Mouse (Mus musculus): ENCODE measurements around the gene Pkd1l3.

The Pkd1l3 gene

DNA sequence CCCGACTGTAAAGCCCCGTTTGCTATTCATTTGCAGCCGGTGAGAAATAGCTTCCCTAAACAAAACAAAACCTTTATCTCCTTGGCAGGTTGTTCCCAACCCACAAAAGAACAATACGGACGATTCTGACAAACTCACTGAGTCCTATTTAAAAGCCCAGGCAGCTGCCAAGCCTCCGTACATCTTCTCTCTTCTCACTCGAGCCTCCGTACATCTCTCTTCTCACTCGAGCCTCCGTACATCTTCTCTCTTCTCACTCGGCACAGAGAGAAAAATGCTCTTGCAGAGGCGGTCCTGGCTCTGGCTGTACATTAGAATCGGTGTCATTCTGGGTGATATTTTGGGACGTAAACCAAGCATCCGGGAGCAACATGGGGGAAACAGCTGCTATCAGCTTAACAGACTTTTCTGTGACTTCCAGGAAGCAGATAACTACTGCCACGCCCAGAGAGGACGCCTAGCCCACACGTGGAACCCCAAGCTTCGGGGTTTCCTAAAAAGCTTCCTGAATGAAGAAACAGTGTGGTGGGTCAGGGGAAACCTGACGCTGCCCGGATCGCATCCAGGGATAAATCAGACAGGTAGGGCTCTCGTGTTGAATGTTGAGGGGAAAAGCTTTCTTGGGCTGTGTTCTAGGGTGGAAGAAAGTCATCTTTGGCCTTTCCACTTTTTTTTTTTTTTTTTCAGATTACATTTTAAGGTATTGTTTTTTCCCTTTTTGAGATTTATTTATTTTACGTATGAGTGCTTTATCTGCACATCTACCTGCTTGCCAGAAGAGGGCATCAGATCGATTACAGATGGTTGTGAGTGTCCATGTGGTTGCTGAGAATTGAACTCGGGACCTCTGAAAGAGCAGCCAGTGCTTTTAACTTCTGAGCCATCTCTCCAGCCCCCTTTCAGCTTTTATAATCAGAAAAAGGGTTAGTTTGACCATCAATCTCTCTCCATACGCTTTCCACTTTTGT, at the start of gene Pkd1l3:
Gene Pkd1l3 (plus strand): TSS at position 275 of the 968 bp plus-strand sequence.
- DNase-seq (ENCODE audit: low read depth, low spot score) = no peak

DNA sequence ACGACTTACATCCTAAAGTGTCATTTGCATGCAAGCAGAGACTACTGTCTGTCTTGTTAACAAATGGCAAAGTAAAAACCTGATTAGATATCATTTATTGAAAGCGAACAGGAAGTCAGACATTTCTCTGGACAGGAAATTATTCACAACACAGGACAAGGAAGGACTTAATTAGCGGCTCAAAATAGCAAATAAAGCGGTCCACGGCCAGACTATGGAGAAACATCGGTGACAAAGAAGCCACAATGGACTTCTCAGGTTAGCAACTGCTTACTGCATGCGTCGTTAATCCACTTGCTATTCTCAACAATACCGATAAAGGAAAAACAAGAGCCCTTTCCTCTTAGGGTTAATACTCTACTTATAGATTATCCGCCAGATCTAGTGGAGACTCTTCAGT, 49.6 kb upstream of the Pkd1l3 start:
- no peak for DNase-seq (ENCODE audit: low read depth, low spot score)

DNA sequence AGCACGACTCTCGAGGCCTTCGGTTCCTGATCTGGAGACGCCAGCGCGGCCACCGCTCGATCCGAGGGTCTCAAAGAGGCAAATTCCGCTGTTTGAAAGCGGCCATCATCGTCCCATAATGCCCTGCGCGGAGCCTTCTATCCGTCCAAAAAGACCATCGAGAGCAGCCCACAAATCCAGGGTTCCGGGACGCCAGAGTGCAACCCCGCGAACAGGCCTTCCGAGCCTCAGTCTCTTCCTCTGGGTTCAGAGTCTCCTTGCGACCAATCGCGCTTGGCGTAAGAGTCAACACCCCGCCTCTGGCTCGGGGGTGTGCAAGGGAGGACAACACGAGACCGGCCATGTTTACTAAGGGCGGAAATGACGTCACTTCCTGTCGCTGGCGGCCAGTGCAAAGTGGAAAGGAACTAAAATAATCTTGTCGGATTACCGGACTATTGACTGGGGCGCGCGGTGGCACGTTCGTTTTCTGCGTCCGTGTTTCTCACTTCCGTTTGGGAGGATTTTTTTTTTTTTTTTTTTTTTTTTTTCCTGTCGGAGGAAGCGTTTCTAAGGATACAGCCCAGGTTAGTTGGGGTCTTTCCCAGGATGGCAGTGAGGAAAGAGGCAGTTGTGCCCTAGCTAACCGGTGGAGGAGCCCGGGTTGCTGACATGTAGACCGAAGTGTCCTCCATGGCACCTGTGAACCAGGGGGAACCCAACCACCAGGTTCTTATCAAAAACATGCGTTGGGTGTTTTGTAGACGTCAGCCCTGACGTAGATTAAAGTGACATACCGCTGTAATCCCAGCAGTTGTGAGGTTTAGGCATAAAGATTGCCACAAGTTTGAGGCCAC, 48.6 kb upstream of the Pkd1l3 start, which contains the start of the genes Dhx38 and Txnl4b:
Gene Dhx38 (minus strand): TSS at position 364 of the 836 bp plus-strand sequence.
Gene Txnl4b (plus strand): TSS at position 395 of the 836 bp plus-strand sequence.
- DNase-seq (ENCODE audit: low read depth, low spot score) = peak; percentile 99

DNA sequence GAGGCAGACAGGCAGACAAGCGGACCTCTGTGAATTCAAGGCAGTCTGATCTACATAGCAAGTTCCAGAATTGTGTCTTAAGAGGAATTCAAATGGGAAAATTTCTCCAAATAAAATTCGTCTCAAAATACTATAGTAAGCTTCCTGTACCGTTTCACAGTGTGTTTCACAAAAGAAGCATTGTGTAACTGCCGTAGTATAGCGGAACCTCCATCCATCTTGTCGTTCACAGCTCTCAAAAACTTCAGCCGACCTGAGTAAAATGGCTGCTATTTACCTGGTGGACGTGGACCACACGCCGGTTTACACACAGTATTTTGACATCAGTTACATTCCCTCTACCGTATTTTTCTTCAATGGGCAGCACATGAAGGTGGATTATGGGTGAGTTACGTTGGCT, 43.2 kb upstream of the Pkd1l3 start:
- no peak for DNase-seq (ENCODE audit: low read depth, low spot score)

DNA sequence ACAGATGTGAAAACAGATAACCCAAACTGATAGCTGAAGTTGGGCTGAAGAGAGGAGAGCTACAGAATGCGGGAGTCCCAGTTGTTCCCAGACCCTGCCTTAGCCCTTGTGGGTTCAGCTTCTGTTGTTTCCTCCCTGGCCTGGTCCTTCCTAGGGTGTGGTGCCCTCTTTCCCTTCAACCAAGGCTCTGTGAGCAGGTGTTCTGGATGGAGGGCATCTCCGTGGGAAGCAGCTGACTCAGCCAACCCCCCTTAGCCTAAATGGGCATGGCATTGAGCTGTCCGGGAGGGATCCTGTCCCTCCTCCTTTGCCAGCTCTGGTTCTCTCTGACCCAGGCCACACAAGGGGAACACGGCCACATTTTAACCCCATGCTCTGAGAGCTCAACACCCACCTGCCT, 38.0 kb upstream of the Pkd1l3 start:
- no peak for DNase-seq (ENCODE audit: low read depth, low spot score)

DNA sequence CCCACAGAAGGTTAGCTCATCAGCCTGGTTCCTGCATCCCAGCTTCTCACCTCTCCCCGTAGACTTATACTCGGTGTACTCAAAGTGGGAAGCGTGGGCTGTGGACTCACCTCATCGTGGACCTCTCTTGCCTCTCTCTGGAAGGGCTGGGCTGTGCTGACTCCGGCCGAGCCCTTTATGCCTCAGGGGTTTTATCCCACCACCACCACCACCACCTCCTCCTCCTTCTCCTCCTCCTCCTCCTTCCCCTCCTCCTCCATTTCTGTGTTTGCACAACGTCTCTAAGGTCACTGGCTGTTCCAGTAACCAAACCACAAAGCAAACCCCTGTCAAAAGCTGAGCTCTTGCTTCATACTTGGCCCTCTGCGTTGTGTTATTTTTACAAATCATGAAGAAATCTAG, 35.4 kb upstream of the Pkd1l3 start, which contains the start of gene Hp:
Gene Hp (minus strand): TSS at position 273 of the 402 bp plus-strand sequence.
- DNase-seq (ENCODE audit: low read depth, low spot score) = no peak

DNA sequence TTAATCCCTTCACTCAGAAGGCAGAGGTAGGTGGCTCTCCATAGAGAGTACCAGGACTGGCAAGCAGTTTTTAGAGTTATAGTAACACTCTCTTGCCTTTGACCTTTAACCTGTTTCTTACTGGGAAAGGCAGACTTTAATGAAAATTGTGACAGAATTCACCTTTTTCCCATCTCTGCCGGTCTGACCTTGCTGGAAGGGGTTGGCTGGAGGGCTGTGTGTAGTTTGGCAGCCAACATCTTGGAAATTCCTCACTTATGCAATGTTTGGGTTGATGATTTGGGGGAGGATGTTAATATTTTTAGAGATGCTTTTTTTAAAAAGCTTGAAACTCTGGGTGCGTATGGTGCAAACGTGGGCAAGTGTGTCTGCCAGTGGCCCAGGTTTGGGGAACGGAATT, 30.0 kb upstream of the Pkd1l3 start:
- no peak for DNase-seq (ENCODE audit: low read depth, low spot score)

DNA sequence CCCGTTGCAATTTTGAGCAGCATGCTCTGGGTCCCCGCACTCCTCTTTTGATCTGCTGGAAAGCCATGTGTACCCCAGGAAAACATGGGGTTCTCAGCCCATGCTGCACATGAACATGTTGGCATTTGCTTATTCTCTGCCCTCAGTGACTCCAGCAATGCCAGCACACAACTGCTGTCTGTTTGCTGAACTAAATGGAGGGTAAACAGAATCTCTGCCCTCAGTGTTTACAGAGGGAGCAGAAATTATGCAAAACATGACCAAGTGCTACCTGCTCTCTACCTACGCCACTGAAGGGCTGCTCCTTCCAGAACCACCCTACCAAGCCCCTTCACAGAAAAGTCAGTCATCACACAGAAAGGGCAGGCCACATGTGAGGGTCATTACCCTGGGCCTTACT, 29.5 kb upstream of the Pkd1l3 start:
- no peak for DNase-seq (ENCODE audit: low read depth, low spot score)

DNA sequence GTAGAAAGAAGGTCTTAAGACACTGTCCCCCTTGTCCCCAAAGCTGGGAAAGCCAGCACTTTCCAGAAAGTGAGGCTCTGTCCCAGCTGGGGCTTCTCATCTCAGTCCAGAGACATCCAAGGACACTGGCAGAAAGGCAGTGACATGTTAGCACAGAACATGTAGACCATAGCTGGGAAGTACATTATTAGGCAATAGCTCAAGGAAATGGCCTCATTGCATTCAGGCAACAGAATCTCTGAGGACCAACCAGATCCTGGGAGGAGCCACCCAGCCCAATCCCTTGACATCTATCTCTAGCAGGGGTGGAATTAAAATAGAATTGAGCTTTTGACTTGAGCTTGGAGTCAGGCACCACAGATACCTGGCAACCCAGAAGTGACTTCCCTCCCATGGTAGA, 28.7 kb upstream of the Pkd1l3 start:
- no peak for DNase-seq (ENCODE audit: low read depth, low spot score)

DNA sequence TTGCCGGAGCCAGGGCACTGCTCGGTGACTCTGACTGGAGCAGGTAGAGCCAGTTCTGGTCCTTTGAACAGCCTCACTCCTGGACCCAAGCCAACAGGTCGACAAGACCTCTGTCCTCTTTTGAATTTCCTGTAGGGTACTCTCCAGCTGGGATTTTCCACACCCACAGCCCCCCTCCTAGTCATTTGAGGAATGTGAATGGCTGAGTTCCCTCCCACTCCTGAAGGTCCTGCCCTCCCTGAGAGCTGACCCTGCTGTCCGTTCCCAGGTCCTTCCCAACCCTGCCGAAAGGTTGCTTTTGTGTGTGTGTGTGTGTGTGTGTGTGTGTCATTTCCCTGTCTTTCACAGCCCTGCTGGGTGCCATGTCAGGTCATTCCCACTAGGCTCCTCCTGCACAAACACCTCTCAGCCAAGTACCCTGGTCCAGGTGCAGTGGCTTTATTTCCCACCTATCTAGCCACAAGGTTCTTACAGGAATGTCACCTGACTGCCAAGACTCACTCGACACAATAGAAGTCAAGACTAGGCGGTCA, 27.3 kb upstream of the Pkd1l3 start:
- DNase-seq (ENCODE audit: low read depth, low spot score) = no peak

DNA sequence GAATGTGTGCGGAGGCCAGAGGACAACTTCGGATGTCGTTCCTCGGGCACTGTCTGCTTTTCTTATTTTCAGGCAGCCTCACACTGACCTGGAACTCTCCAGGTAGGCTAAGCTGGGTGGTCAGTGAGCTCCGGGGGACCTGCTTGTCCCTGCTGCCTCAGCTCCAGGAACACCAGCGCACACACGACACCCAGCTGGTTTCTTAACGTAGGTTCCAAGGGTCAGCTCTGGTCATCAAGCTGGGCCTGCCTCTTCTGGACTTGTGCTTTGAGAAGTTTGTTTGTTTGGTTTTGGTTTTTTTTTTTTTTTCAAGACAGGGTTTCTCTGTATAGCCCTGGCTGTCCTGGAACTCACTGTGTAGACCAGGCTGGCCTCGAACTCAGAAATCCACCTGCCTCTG, 23.4 kb upstream of the Pkd1l3 start:
- no peak for DNase-seq (ENCODE audit: low read depth, low spot score)

DNA sequence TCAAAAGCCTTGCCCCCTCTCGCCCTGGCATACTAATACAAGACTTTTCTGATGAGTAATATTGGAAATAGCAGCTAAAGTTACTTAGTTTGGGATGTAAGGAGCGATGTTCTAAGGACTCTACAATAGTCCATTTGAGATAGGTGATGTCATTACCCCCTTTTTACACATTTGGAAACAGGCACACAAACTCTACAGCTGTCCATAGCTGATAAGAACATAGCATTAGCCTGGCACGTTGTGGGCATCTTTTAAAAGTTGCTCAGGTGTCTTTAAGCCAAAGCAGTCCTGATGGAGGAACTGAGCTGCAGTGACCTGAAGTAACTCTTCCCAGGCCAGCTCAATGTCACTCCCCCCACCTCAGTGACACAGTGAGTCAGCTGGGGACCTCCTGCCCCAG, 22.9 kb upstream of the Pkd1l3 start:
- DNase-seq (ENCODE audit: low read depth, low spot score) = no peak

DNA sequence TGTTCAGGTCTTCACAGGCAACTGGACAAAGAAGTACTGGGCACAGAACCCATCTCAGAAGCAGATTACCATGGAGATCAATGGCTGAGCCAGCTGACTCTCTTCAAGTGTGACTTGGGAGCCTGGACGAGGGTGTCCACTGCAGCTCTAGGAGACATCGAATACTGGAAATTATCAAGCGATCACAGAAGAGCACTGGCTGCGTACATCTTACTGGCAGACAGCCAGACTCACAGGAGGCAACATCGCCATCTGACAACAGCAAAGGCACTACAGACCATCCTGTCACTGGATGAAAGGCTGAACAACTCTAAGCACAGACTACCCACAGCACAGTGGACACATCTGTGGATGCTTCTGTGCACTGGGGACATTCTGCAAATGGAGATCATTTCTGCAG, 22.2 kb upstream of the Pkd1l3 start:
- DNase-seq (ENCODE audit: low read depth, low spot score) = no peak

DNA sequence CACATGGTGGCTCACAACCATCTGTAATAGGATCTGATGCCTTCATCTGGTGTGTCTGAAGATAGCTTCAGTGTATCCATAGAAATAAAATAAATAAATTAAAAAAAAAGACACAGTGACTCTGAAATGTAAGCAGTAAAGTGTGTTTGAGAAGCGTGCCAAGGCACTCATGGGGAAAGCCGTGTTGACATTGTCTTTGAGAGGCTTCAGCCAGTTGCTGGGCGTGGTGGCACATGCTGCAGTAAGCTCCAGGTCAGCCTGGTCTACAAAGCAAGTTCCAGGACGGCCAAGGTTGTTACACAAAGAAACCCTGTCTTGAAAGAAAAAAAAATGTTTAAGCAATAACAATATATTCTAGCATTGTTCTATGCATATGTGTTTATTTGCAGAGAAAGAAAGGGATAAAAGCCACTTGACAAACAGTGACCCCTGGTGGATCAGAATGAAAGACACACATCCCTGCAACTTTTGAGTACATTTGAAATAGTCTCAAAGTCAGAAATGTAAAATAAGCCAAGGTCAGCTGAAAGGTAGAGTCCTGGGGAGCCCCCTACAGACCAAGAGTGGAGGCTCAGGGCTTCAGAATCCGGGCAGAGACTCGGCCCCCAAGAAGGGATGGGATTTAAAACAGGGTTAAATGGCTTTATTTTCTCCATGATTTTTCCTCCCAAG, 21.1 kb upstream of the Pkd1l3 start:
- no peak for DNase-seq (ENCODE audit: low read depth, low spot score)

DNA sequence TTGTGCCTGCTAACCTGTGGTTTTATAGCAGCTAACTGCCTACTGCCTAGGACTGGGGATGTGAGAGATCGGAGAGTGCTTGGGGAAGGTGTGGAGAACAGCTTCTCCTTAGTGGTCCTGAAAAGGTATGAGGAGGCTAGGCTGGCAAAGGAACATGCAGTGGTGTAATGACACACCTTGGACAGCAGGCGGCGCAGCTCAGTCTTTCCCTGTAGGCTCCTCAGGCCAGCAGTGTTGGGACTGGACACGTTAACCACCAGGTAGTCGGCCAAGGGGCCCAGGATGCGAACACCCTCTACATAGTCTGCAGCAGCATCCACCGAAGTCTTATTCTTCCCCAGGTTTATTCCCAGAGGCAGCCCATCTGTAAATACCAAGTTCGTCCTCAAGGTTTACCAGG, 18.5 kb upstream of the Pkd1l3 start:
- DNase-seq (ENCODE audit: low read depth, low spot score) = no peak

DNA sequence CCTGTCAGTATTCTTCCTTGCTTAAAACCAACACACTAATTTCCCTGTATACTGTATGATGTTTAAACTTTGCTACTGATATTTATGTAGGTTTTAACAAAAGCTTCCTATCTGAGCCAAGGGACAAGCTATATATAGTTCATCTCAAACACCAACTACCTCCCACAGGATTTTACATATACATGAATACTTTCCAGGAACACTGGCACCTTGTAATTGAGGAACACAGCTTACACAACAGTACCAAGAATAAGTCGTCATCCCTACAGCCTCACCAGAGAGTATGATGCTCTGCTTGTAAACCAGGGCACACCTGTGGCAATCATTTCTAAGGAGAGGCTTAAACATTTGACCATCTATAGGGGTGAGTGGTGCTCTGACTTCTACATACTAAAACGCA, 7.6 kb upstream of the Pkd1l3 start:
- DNase-seq (ENCODE audit: low read depth, low spot score) = no peak

DNA sequence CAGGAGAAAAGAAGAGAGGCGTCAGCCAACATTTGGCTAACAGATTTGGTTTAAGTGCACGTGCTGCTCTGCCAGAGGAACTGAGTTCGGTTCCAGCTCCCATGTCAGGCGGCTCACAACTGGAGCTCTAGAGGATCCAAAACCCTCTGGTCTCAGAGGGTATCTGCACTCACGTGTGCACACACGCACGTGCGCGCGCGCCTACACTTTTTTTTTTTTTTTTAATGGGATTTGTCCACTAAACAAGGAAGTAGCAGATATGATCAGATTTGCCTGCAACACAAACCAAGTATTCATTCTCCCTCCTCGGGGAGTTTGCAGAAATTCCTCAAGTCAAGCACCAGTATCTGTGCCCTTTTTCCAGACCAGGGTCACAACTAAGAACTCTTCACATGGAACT, 6.7 kb upstream of the Pkd1l3 start:
- DNase-seq (ENCODE audit: low read depth, low spot score) = no peak

DNA sequence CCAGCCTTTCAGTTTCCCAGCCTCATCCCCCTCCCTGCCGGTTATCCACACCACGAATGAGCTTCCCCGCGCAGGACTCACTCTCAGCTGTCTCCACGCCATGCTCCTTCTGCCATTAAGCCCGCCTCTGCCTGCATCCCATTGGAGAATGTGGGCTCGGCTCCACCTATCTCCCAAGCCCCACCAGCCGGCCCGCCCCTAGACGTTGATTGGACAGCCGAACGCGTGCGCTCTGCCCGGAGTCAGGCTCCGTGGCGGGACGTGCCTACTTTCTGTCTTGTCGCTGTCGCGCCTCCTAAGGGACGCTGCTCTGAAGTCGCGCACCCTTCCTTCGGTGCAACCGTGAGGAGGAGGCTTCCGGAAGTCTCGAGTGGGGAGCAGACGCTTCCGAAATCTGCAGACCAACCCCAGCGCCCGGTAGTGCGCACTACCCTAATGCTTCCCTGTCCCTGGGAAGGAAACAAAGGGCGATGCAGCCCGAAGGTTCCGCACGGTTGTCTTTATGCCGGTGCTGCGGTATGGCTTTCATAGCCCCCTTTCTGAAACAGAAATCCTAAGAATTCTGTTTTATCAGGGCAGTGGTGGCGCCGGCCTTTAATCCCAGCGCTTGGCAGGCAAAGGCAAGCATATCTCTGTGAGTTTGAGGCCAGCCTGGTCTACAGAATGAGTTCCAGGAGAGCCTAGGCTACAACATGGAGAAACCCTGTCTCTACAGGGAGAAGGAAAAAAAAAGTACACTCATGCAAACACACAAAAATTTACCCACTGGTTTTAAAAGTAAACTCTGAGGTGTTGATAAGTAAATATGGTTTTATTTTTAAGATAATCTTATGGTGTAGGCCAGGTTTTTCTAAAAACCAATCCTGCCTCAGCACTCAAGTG, 5.8 kb upstream of the Pkd1l3 start, which contains the start of gene Dhodh:
Gene Dhodh (minus strand): TSS at position 403 of the 882 bp plus-strand sequence.
- peak; percentile 90 for DNase-seq (ENCODE audit: low read depth, low spot score)

DNA sequence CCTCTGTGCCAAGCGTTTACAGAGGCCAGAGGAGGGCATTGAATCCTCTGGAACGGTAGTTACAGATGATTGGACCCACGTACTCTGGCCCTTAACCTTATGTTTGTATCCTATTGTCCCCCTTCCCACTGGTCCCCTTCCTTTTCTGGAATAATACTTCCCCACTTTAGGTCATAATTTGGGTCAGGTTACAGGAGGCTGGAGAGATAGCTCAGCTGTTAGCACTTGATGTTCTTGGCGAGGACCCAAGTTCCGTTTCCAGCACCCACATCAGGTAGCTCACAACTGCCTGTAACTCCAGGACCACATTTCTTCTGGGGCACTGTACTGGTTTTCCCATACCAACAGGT, 5.2 kb upstream of the Pkd1l3 start:
- no peak for DNase-seq (ENCODE audit: low read depth, low spot score)

DNA sequence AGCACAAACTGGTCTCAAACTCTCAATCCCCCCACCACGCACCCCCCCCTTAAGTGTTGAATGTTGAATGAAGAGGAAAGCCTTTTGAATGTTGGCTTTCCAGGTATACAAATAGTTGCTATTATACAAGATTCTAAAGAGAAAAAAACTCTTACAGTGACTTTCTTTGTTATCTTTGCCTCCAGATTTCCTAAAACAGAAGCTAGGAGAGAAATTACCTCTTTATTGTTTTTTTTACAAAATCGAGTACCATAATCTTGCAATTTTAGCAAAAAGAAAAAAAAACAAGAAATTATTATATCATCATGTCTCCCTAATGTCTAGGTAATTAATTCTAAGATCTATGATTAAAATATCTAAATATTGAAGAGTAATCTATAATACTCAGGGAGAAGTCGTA, 1.3 kb downstream of the Pkd1l3 start:
- DNase-seq (ENCODE audit: low read depth, low spot score) = no peak

DNA sequence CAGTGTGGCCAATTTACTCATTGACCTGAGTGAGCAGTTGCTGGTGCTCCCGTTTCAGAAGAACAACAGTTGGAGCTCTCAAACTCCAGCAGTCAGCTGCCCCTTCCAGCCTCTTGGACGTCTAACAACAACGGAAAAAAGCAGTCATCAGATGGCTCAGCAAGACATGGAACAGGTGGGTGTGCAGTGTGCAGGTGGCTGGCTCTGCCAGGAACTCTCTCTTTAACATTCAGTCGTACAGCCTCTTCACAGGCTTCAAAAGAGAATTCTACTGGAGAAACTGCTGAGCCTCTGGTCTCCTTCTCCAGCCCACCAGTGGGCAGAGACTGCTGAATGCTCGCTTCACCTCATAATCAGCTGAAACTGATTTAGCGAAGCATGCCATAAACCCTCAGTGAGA, 14.3 kb downstream of the Pkd1l3 start:
- no peak for DNase-seq (ENCODE audit: low read depth, low spot score)

All from embryo, embryonic 11.5 days (tissue).